Mouse (Mus musculus) heart, postnatal 0 days (tissue): ENCODE data around the gene Tha1. TPM values are rescaled to one million over a fixed set of nuclear protein-coding genes. Genes with fewer than 3 reads are reported as not detected.

Experiments
- ATAC-seq: fragments of 200-750 bp; cut with Nextera tagmentation; 2 replicates; pipeline ENCODE4 v1.8.0; 2017; ENCODE audit warnings: low read depth, moderate number of reproducible peaks, moderate library complexity; ENCODE audit not compliant: insufficient read depth
- DNase-seq: peaks from one replicate; pipeline ENCODE4 v3.0.0-alpha.2; 2016; ENCODE audit warnings: low spot score
- H3K27ac ChIP-seq: fragments of 300-500 bp; sonication (generic); 2 replicates; pipeline ENCODE4 v1.5.1; 2014; ENCODE audit warnings: low read depth, mild to moderate bottlenecking
- H3K27me3 ChIP-seq: fragments of 300-500 bp; sonication (generic); 2 replicates; pipeline ENCODE4 v1.6.1; 2014; ENCODE audit warnings: low read length, mixed read lengths; ENCODE audit not compliant: control insufficient read depth, insufficient read depth
- H3K36me3 ChIP-seq: fragments of 300-500 bp; sonication (generic); replicated peaks from 2 replicates; pipeline ENCODE4 v1.6.1; 2014; ENCODE audit warnings: low read length, mixed read lengths; ENCODE audit not compliant: control insufficient read depth, insufficient read depth
- H3K4me1 ChIP-seq: fragments of 300-500 bp; sonication (generic); 2 replicates; pipeline ENCODE4 v1.6.1; 2014; ENCODE audit warnings: antibody characterized with exemption; ENCODE audit not compliant: control insufficient read depth, insufficient read depth
- H3K4me2 ChIP-seq: fragments of 300-500 bp; sonication (generic); 2 replicates; pipeline ENCODE4 v1.6.1; 2014; ENCODE audit warnings: low read depth, mild to moderate bottlenecking, low read length, moderate library complexity
- H3K4me3 ChIP-seq: fragments of 300-500 bp; sonication (generic); 2 replicates; pipeline ENCODE4 v1.5.1; 2014; ENCODE audit warnings: low read depth, low read length
- H3K9ac ChIP-seq: fragments of 300-500 bp; sonication (generic); replicated peaks from 2 replicates; pipeline ENCODE4 v1.6.1; 2014; ENCODE audit warnings: low read depth, low read length, mixed read lengths
- H3K9me3 ChIP-seq: fragments of 300-500 bp; sonication (generic); replicated peaks from 2 replicates; pipeline ENCODE4 v1.6.1; 2016; ENCODE audit warnings: low read length; ENCODE audit not compliant: control insufficient read depth
- CTCF ChIP-seq: IDR thresholded peaks from 2 replicates; pipeline ENCODE4 v1.5.1; 2016; ENCODE audit warnings: antibody characterized with exemption, control low read depth, low read depth
- EP300 ChIP-seq: IDR thresholded peaks from 2 replicates; pipeline ENCODE4 v1.6.1; 2016; ENCODE audit warnings: antibody characterized with exemption, low read depth
- WGBS: fragments of 180-500 bp; shearing (Covaris S2); extraction: QIAGEN DNeasy Blood & Tissue Kit; methylation state at CpG from one replicate; pipeline ENCODE4 v1.1.7; 2014; 5-methylcytosine and 5-hydroxymethylcytosine counted together
- polyA plus RNA-seq: library from polyadenylated mRNA; unstranded; fragments of >200 nt; fragmentation: Nextera tagmentation; extraction: Ambion mirVana; gene quantifications from 2 replicates; pipeline ENCODE4 v1.2.1, GENCODE M21; 2015
- total RNA-seq: library from RNA; depleted of rRNA; stranded (reverse); fragments of >200 nt; gene quantifications from 2 replicates; pipeline ENCODE4 v1.2.3, GENCODE M21; 2014; ENCODE audit warnings: low replicate concordance

Gene Tha1
- total and polyA plus RNA-seq, 2 experiments from 2014 or later = 7.8 to 9.4 TPM

DNA sequence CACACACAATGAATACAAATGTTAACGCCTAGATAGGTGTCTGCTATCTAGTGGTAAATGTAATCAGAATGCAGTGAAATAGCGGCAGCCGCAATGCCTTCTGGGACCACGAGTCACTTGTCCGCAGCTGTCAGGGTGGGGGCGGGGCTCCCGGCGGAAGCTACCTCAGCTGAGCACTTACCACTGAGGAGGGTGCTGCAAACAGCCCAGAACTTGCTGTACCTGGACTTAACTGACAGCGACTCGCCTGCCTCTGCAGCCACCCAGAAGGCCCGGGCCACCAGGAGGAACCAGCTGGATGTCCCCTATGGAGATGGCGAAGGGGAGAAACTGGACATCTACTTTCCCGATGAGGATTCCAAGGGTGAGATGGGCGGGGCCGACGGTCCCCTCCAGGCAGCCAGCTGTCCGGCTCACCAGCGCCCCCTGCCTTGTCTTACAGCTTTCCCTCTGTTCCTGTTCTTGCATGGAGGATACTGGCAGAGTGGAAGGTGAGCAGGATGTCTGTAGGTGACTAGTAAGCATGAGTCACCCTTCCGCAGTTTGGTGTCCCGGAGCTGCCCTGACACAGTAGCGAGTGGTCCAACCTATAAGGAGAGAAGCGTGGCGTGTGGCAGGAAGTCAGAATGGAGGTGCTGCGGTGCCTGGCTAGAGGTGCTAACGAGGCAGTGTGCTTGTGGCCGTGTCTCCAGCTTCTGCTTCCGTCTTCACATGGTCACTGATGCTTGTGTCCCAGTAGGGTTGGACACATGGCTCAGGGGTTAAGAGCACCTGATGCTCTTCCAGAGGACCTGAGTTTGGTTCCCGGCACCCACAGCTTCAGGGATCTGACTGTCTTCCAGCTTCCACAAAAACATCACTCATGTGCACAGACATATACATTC is 41.0 kb downstream of the Tha1 start:
- peak overlapping the region; percentile 24; the same call in 1 of the 2 replicates for H3K4me3 ChIP-seq
- H3K27ac ChIP-seq = peak overlapping the region; percentile 18; the same call in 1 of the 2 replicates
- TF ChIP-seq EP300 (no peak), CTCF (peak; percentile 55)
- no peaks in the 10 kb centered on the region for H3K27me3 ChIP-seq
- ATAC-seq (no peak), DNase-seq (peak; percentile 61)
- WGBS = 32% methylated on average over 28 of the region's 28 CpGs
- H3K9me3 ChIP-seq = no peaks in the 10 kb centered on the region
- peaks cover 40% of the 10 kb centered on the region for H3K4me1 ChIP-seq
- peak overlapping the region; percentile 54 for H3K4me2 ChIP-seq
- H3K9ac ChIP-seq = no peak overlapping the region
- no peaks in the 10 kb centered on the region for H3K36me3 ChIP-seq

DNA sequence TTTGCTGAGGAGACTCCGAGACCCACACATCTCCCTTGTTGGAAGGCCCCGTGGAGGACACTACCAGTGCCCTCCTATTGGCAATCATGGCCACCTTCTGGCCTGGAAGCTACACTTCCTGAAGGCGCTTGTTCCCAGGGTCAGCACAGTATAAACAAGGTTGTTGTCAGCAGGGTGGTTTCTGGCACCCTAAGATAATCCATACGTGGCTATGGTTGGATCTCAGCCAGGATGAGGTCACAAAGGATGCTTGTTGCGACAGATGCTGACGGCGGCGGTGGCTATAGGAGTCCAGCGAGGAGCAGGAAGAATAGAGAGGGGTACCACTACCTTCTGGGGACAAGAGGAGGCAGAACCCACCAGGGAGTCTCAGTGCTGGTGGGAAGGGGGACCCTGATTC is 42.9 kb downstream of the Tha1 start:
- no peak for ATAC-seq
- TF ChIP-seq CTCF = no peak
- TF ChIP-seq EP300 = no peak
- WGBS = 47% methylated on average over 9 of the region's 9 CpGs
- Histone ChIP-seq H3K4me2 (no peak overlapping the region), H3K4me1 (peaks cover 55% of the 10 kb centered on the region), H3K27ac (peak overlapping the region; percentile 91), H3K27me3 (no peaks in the 10 kb centered on the region), H3K4me3 (no peak overlapping the region), H3K9ac (0 out of 2 replicates have a peak overlapping the region, but pooled peaks have one; percentile 21), H3K36me3 (no peaks in the 10 kb centered on the region), H3K9me3 (no peaks in the 10 kb centered on the region)
- no peak for DNase-seq

GRCm38 (mm10) chr11:117829671-117830215 is 43.5 kb downstream of the Tha1 start:
- H3K4me1 ChIP-seq = peaks cover 62% of the 10 kb centered on the region
- no peaks in the 10 kb centered on the region for H3K9me3 ChIP-seq
- H3K4me3 ChIP-seq = no peak overlapping the region
- H3K27ac ChIP-seq = peak overlapping the region; percentile 91
- 37% methylated on average over 2 of the region's 2 CpGs for WGBS
- ATAC-seq (no peak), DNase-seq (no peak)
- H3K9ac ChIP-seq = 0 out of 2 replicates have a peak overlapping the region, but pooled peaks have one; percentile 21
- TF ChIP-seq EP300 (no peak), CTCF (no peak)
- no peaks in the 10 kb centered on the region for H3K36me3 ChIP-seq
- no peak overlapping the region for H3K4me2 ChIP-seq
- no peaks in the 10 kb centered on the region for H3K27me3 ChIP-seq

DNA sequence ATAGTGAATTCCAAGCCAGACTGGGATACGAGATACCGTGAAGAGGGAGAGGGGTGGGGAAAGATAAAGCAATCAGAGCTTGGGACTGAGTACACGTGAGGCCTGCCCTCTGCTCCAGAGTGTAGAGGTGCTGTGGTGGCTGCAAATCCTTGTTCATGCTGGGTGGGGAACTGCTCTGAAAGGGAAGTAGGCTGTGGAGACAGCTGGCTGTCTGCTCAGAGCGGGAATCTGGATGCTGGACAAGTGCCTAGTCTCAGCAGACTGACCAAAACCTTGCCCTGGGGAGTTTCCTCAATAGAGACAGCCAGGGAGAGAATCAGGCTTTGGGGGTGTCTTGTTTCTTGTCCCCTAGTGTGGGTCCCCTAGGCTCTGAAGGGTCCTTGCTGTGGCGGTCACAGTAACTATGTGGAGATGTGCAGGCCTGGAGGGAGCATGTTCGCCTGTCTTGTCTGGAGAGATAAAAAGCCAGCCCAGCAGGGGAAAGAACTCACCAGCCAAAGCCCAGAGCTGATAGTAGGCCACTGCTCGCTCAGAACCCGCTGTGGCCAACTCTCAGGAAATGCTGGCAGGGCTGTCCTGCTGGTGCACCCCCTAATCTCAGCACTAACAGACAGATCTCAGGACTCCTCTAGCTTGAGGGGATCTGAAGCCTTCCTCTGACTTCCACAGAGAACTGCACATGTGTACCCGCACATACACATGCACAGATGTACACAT is 44.2 kb downstream of the Tha1 start:
- Histone ChIP-seq H3K27ac (peak overlapping the region; percentile 91), H3K4me1 (peaks cover 66% of the 10 kb centered on the region), H3K9ac (0 out of 2 replicates have a peak overlapping the region, but pooled peaks have one; percentile 17), H3K4me2 (no peak overlapping the region; the same call in 1 of the 2 replicates), H3K4me3 (no peak overlapping the region), H3K36me3 (no peaks in the 10 kb centered on the region), H3K27me3 (no peaks in the 10 kb centered on the region), H3K9me3 (no peaks in the 10 kb centered on the region)
- DNase-seq (peak; percentile 62), ATAC-seq (peak; percentile 22)
- WGBS = 10% methylated on average over 9 of the region's 9 CpGs
- no peak for TF ChIP-seq EP300
- TF ChIP-seq CTCF = no peak

DNA sequence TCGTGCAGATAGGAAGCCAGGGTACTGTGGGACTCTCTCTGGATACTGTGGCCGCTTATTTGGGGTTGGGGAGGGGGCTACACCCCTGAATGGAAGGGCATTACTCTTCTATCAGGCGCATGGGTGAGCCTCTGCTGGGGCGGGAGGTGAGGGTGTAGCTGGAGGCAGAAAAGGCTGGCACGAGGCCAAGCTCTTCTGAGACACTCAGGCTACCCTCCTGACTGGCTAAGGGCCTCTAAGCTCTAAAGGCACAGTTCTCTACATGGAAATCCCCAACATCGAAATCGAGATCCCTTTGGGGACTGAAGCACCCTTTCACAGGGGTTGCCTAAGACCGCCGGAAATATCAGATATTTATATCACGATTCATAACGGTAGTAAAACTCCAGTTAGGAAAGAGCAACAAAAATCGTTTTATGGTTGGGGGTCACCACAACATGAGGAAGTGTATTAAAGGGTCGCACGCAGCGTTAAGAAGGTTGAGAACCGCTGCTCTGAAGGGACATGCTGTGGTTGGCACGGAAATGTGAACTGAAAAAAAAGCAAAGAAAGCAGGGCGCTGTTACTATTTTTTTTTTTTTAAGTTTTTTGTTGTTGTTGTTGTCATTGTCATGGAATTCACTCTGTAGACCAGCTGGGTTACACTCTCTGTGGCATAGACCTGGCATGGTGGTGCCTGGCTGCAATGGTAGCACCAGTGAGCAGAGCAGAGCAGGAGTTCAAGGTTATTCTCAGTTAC is 45.0 kb downstream of the Tha1 start:
- Histone ChIP-seq H3K36me3 (no peaks in the 10 kb centered on the region), H3K9ac (peak overlapping the region; percentile 27; the same call in 1 of the 2 replicates), H3K27me3 (no peaks in the 10 kb centered on the region), H3K4me2 (peak overlapping the region; percentile 74), H3K4me3 (peak overlapping the region; percentile 9; the same call in 1 of the 2 replicates), H3K4me1 (peaks cover 71% of the 10 kb centered on the region), H3K9me3 (no peaks in the 10 kb centered on the region), H3K27ac (peak overlapping the region; percentile 91)
- DNase-seq = peak; percentile 75
- TF ChIP-seq CTCF = no peak
- no peak for TF ChIP-seq EP300
- ATAC-seq = no peak; the same call in 1 of the 2 replicates
- WGBS = 30% methylated on average over 18 of the region's 18 CpGs
